Mouse (Mus musculus): ENCODE results near the gene Ankrd44. TPM values are rescaled to one million over a fixed set of nuclear protein-coding genes. Genes with fewer than 3 reads are reported as not detected.

The Ankrd44 gene
- polyA plus RNA-seq, 1 experiment from 2014 or later = 6.3 TPM

- ATAC-seq (ENCODE audit: extremely low read depth, insufficient number of reproducible peaks, low FRiP score, low TSS enrichment) = no peak
- Histone ChIP-seq H3K9me3 (peaks cover 5% of the 10 kb centered on the region), H3K27me3 (replicated peaks) (no peaks in the 10 kb centered on the region), H3K4me1 (no peaks in the 10 kb centered on the region), H3K36me3 (no peaks in the 10 kb centered on the region), H3K27ac (replicated peaks) (no peak overlapping the region), H3K9ac (no peak overlapping the region), H3K4me3 (no peak overlapping the region), H3K4me2 (no peak overlapping the region)
- 57% methylated on average over 1 of the region's 1 CpGs for WGBS
Measured at GRCm38 (mm10) chr1:54600275-54600674, 325.9 kb downstream of the Ankrd44 start.

- Histone ChIP-seq H3K4me3 (no peak overlapping the region), H3K4me1 (no peaks in the 10 kb centered on the region), H3K4me2 (no peak overlapping the region), H3K27me3 (replicated peaks) (no peaks in the 10 kb centered on the region), H3K27ac (replicated peaks) (no peak overlapping the region), H3K9ac (no peak overlapping the region), H3K9me3 (peaks cover 5% of the 10 kb centered on the region), H3K36me3 (no peaks in the 10 kb centered on the region)
- 67% methylated on average over 4 of the region's 4 CpGs for WGBS
- ATAC-seq (ENCODE audit: extremely low read depth, insufficient number of reproducible peaks, low FRiP score, low TSS enrichment) = no peak
Measured at GRCm38 (mm10) chr1:54597594-54598217, 328.5 kb downstream of the Ankrd44 start.

- Histone ChIP-seq H3K27ac (replicated peaks) (no peak overlapping the region), H3K4me2 (no peak overlapping the region), H3K4me1 (no peaks in the 10 kb centered on the region), H3K9me3 (peaks cover 5% of the 10 kb centered on the region), H3K4me3 (no peak overlapping the region), H3K9ac (no peak overlapping the region), H3K36me3 (no peaks in the 10 kb centered on the region), H3K27me3 (replicated peaks) (no peaks in the 10 kb centered on the region)
- ATAC-seq (ENCODE audit: extremely low read depth, insufficient number of reproducible peaks, low FRiP score, low TSS enrichment) = no peak
- WGBS = 81% methylated on average over 2 of the region's 2 CpGs
Measured at GRCm38 (mm10) chr1:54596151-54596550, 330.0 kb downstream of the Ankrd44 start.

Small RNA genes lying within 50 kb of the gene (microRNA-seq; reads per million reads assigned to microRNA genes)
- gene Gm24053 = not detected

Other genes with a start within 250 kb of the Ankrd44 start
- gene Sf3b1, start 101.1 kb upstream of the Ankrd44 start, polyA plus RNA-seq (2015; fragmentation: Nextera tagmentation; extraction: Ambion mirVana) = 172 and 198 TPM in 2 replicates
- gene Coq10b, start 126.4 kb upstream of the Ankrd44 start, polyA plus RNA-seq (2015; fragmentation: Nextera tagmentation; extraction: Ambion mirVana) = 20.9 and 21.4 TPM in 2 replicates
- 306 and 363 TPM in 2 replicates for gene Hspe1, start 161.7 kb upstream of the Ankrd44 start, polyA plus RNA-seq (2015; fragmentation: Nextera tagmentation; extraction: Ambion mirVana)
- 432 and 493 TPM in 2 replicates for gene Hspd1, start 161.9 kb upstream of the Ankrd44 start, polyA plus RNA-seq (2015; fragmentation: Nextera tagmentation; extraction: Ambion mirVana)
- 95.9 and 117 TPM in 2 replicates for gene Mob4, start 204.8 kb upstream of the Ankrd44 start, polyA plus RNA-seq (2015; fragmentation: Nextera tagmentation; extraction: Ambion mirVana)